Mouse (Mus musculus) erythroblast, embryonic 14.5 days (primary cell): ENCODE data around the gene Spdef. TPM values are rescaled to one million over a fixed set of nuclear protein-coding genes. Genes with fewer than 3 reads are reported as not detected.
A peak's percentile ranks its signal among the peaks of the same experiment; 100 is the strongest.

Experiments used
- H3K27me3 ChIP-seq: 2 replicates; pipeline ENCODE4 v1.6.1; 2012; ENCODE audit warnings: inconsistent platforms; ENCODE audit not compliant: control insufficient read depth
- H3K36me3 ChIP-seq: 2 replicates; pipeline ENCODE4 v1.6.1; 2012; ENCODE audit warnings: mild to moderate bottlenecking, inconsistent platforms; ENCODE audit not compliant: control insufficient read depth
- H3K4me1 ChIP-seq: 2 replicates; pipeline ENCODE4 v1.6.1; 2012; ENCODE audit warnings: inconsistent platforms; ENCODE audit not compliant: control insufficient read depth
- H3K4me3 ChIP-seq: replicated peaks from 2 replicates; pipeline ENCODE3; 2012; ENCODE audit warnings: moderate library complexity, mild to moderate bottlenecking, inconsistent platforms
- H3K9me3 ChIP-seq: 2 replicates; pipeline ENCODE4 v1.6.1; 2012; ENCODE audit warnings: low read length, inconsistent platforms, mixed read lengths; ENCODE audit not compliant: control insufficient read depth
- GATA1 ChIP-seq: IDR thresholded peaks from 2 replicates; pipeline ENCODE4 v1.6.1; 2012; ENCODE audit warnings: low read length, inconsistent platforms, mixed read lengths
- TAL1 ChIP-seq: IDR thresholded peaks from 3 replicates; pipeline ENCODE4 v1.6.1; 2012; ENCODE audit warnings: low read length, inconsistent platforms, mixed read lengths
- polyA plus RNA-seq: library from polyadenylated mRNA; stranded (reverse); fragments of >175 nt; gene quantifications from 2 replicates; pipeline ENCODE4 v1.2.3, GENCODE M21; 2012

Gene Spdef
- 0.07 TPM in 1 of 2 replicates, not detected in the other for polyA plus RNA-seq

GRCm38 (mm10) chr17:27728770-27729169 is at the start of gene Spdef:
Gene Spdef, minus strand, starts transcription at chr17:27728955.
- no peaks in the 10 kb centered on the region for H3K9me3 ChIP-seq
- no peak within 1 kb of the TSS for H3K4me3 ChIP-seq
- no peak for TF ChIP-seq TAL1
- no peak for TF ChIP-seq GATA1
- peaks cover 18% of the 10 kb centered on the region for H3K27me3 ChIP-seq
- no peaks in the 10 kb centered on the region for H3K36me3 ChIP-seq
- H3K4me1 ChIP-seq, result peaks cover under 1% of the 10 kb centered on the region

DNA sequence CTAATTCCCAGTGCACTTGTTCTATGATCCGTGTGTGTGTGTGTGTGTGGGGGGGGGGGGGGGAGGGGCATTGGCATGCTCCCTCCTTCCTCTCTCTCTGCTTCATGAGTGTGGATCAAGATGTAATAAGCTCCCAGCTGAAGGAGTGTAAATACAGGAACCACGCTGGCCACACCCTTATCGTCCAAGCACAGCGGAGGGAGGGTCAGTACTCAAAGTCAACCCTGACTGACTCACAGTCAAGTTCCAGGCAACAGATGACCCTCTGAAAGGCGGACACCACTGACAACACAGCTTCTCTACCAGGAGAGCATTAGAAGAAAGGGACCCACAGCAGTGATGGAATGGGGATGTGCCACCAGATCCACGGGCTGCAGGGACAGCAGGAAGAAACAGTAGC is 49.1 kb upstream of the Spdef start:
- no peaks in the 10 kb centered on the region for H3K27me3 ChIP-seq
- peak; percentile 42; the same call in 2 of the 3 replicates for TF ChIP-seq TAL1
- TF ChIP-seq GATA1, result no peak
- peaks cover 82% of the 10 kb centered on the region for H3K4me1 ChIP-seq
- H3K36me3 ChIP-seq, result peaks cover 90% of the 10 kb centered on the region
- peak overlapping the region; percentile 64 for H3K4me3 ChIP-seq
- no peaks in the 10 kb centered on the region for H3K9me3 ChIP-seq

DNA sequence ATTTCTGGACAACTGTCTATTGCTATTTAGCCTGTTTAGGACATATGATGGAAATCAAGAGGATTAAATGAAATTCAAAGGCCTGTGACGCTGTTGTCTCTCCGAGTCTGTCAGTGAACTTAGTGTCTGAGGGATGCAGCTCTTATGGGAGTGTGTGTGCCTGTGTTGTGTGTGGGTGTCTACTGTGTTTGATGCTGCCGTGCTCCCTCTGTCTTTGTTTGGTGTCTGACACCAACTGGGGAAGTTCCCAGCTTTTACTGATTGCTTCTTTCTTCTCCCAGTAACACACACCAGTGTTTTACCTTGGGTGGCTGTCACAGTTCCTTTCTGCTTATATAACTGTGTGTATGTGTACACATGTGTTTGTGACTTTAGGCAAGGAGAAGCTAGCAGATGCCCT is 45.4 kb upstream of the Spdef start:
- peaks cover 88% of the 10 kb centered on the region for H3K36me3 ChIP-seq
- H3K27me3 ChIP-seq, result no peaks in the 10 kb centered on the region
- H3K4me1 ChIP-seq, result peaks cover 80% of the 10 kb centered on the region
- no peak overlapping the region for H3K4me3 ChIP-seq
- TF ChIP-seq GATA1 (no peak), TAL1 (no peak)
- no peaks in the 10 kb centered on the region for H3K9me3 ChIP-seq

GRCm38 (mm10) chr17:27771616-27772015 is 42.9 kb upstream of the Spdef start:
- TF ChIP-seq TAL1 (no peak), GATA1 (no peak)
- H3K9me3 ChIP-seq, result no peaks in the 10 kb centered on the region
- H3K27me3 ChIP-seq, result no peaks in the 10 kb centered on the region
- H3K4me1 ChIP-seq, result peaks cover 59% of the 10 kb centered on the region
- H3K36me3 ChIP-seq, result peaks cover 89% of the 10 kb centered on the region
- no peak overlapping the region for H3K4me3 ChIP-seq

GRCm38 (mm10) chr17:27768817-27769542 is 40.2 kb upstream of the Spdef start:
- Histone ChIP-seq H3K4me1 (peaks cover 33% of the 10 kb centered on the region), H3K9me3 (peaks cover 17% of the 10 kb centered on the region), H3K27me3 (no peaks in the 10 kb centered on the region; the same call in 1 of the 2 replicates), H3K36me3 (peaks cover 89% of the 10 kb centered on the region), H3K4me3 (no peak overlapping the region)
- TF ChIP-seq GATA1 (no peak), TAL1 (no peak)

DNA sequence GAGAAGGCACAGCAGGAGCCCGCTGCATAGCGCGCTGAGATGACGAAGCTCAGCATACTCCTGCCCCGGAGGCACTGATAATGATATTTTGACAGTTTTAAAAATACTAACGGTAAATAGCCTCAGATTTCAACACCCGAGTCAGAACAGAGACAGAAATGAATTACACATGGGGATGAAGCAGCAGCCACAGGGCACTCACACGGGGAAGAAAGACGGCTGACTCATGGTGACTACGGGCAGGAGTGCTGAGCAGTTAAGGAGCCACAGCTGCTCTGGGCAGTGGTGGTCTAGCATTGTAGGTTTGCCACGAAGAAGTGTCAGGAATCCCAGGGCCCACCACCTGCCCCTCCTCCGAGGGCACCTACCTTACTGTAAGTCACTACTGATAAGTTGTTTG is 38.8 kb upstream of the Spdef start:
- peaks cover 19% of the 10 kb centered on the region for H3K4me1 ChIP-seq
- H3K4me3 ChIP-seq, result no peak overlapping the region
- no peaks in the 10 kb centered on the region; the same call in 1 of the 2 replicates for H3K27me3 ChIP-seq
- H3K9me3 ChIP-seq, result peaks cover 17% of the 10 kb centered on the region
- no peak for TF ChIP-seq GATA1
- no peak for TF ChIP-seq TAL1
- H3K36me3 ChIP-seq, result peaks cover 89% of the 10 kb centered on the region

GRCm38 (mm10) chr17:27767120-27767519 is 38.4 kb upstream of the Spdef start:
- H3K4me3 ChIP-seq, result no peak overlapping the region

GRCm38 (mm10) chr17:27765066-27765465 is 36.3 kb upstream of the Spdef start:
- peaks cover 14% of the 10 kb centered on the region for H3K4me1 ChIP-seq
- peaks cover 17% of the 10 kb centered on the region for H3K9me3 ChIP-seq
- H3K27me3 ChIP-seq, result no peaks in the 10 kb centered on the region; the same call in 1 of the 2 replicates
- H3K4me3 ChIP-seq, result no peak overlapping the region
- peaks cover 97% of the 10 kb centered on the region for H3K36me3 ChIP-seq
- TF ChIP-seq GATA1 (no peak), TAL1 (no peak)

More at GRCm38 (mm10) chr17:27767120-27767519, 38.4 kb upstream of the Spdef start:
- peaks cover 17% of the 10 kb centered on the region for H3K9me3 ChIP-seq
- peaks cover 88% of the 10 kb centered on the region for H3K36me3 ChIP-seq
- no peaks in the 10 kb centered on the region; the same call in 1 of the 2 replicates for H3K27me3 ChIP-seq
- peaks cover 18% of the 10 kb centered on the region for H3K4me1 ChIP-seq
- TF ChIP-seq TAL1, result no peak
- TF ChIP-seq GATA1, result no peak

DNA sequence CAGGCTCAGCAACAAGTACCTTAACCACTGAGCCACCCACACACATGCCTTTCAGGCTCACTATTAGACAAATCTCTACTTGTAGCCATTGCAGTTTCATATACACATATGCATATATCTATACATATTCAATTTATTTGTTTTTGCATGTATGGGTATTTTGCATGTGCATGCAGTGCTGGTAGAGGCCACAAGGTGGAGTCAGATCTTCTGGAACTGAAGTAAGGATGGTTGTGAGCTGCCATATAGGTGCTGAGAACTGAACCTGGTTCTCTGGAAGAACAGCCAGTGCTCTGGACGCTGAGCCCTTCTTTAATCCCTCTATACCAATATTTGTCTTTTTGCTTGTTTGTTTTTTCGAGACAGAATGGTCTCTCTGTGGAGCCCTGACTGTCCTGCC is 35.7 kb upstream of the Spdef start:
- peaks cover 17% of the 10 kb centered on the region for H3K9me3 ChIP-seq
- peaks cover 97% of the 10 kb centered on the region for H3K36me3 ChIP-seq
- H3K4me1 ChIP-seq, result peaks cover 8% of the 10 kb centered on the region
- TF ChIP-seq TAL1 (no peak), GATA1 (no peak)
- H3K27me3 ChIP-seq, result no peaks in the 10 kb centered on the region; the same call in 1 of the 2 replicates
- no peak overlapping the region for H3K4me3 ChIP-seq
